Mouse (Mus musculus) brown adipose tissue, adult 24 weeks (tissue): ENCODE data around the gene Rhbdf1. TPM values are rescaled to one million over a fixed set of nuclear protein-coding genes. Genes with fewer than 3 reads are reported as not detected.

Source experiments
- H3K27ac ChIP-seq: fragments of 200-500 bp; replicated peaks from 2 replicates; pipeline ENCODE4 v1.5.1; 2012; ENCODE audit warnings: low read depth, mild to moderate bottlenecking, low read length
- H3K4me1 ChIP-seq: fragments of 200-500 bp; 2 replicates; pipeline ENCODE4 v1.6.1; 2012; ENCODE audit warnings: low read length, mixed read lengths; ENCODE audit not compliant: control insufficient read depth, insufficient read depth, insufficient read length
- H3K4me3 ChIP-seq: fragments of 200-500 bp; 2 replicates; pipeline ENCODE4 v1.5.1; 2012; ENCODE audit warnings: low read depth, mild to moderate bottlenecking, low read length, moderate library complexity; ENCODE audit not compliant: insufficient read depth
- polyA plus RNA-seq: library from polyadenylated mRNA; stranded (reverse); fragments of >200 nt; gene quantifications from 2 replicates; pipeline ENCODE4 v1.2.4, GENCODE M21; 2012; ENCODE audit not compliant: missing spikeins, insufficient read depth, insufficient read length

The Rhbdf1 gene
- polyA plus RNA-seq, result 8.9 and 11.6 TPM in 2 replicates

- Histone ChIP-seq H3K27ac (peak within 1 kb of the TSS; percentile 67), H3K4me3 (peak within 1 kb of the TSS; percentile 76), H3K4me1 (peaks cover 29% of the 10 kb centered on the region)
Measured at GRCm38 (mm10) chr11:32221951-32222409, at the start of gene Rhbdf1. Gene Rhbdf1, minus strand, starts transcription at chr11:32222300.

DNA sequence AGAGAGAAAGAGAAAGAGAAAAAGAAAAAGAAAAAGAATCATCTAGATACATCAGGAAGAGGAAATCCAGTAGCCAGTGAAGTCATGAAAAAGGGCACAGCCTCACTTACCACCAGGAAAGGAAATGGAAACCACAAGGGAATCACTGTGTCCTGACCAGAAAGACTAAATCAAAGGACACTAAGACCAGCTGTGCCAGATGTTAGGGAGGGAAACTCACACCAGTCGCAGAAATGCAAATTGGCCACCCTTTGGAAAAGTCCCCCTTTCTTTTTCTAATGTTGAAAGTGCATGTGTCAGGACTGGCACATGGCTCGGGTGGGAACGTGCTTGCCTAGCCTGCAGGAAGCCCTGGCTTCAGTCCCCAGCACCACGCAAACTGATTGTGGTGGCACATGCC lies 49.1 kb upstream of the Rhbdf1 start:
- Histone ChIP-seq H3K4me1 (no peaks in the 10 kb centered on the region), H3K4me3 (no peak overlapping the region), H3K27ac (no peak overlapping the region)

GRCm38 (mm10) chr11:32268952-32269351 lies 46.9 kb upstream of the Rhbdf1 start:
- no peaks in the 10 kb centered on the region for H3K4me1 ChIP-seq
- no peak overlapping the region for H3K4me3 ChIP-seq
- no peak overlapping the region for H3K27ac ChIP-seq

DNA sequence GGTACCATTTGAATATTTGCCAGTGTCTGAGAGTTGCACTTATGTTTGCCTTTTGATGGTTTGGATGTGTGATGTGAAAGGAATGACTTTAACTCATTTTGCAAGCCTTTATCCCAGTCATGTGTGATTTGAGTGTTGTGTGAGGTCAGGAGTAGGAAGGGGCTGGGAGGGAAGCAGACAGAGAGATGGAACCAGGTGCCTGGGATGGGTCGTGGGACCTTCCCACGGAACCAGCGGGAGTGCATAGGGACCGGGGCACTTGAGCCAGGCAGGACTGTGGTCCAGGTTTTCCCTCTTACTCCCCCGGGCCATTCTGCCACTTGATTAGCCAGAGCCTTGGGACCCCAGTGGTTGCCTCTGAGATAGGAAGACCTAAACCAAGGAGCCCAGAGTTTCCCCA lies 45.9 kb upstream of the Rhbdf1 start:
- peak overlapping the region; percentile 41; the same call in 1 of the 2 replicates for H3K4me3 ChIP-seq
- no peak overlapping the region for H3K27ac ChIP-seq
- no peaks in the 10 kb centered on the region for H3K4me1 ChIP-seq

DNA sequence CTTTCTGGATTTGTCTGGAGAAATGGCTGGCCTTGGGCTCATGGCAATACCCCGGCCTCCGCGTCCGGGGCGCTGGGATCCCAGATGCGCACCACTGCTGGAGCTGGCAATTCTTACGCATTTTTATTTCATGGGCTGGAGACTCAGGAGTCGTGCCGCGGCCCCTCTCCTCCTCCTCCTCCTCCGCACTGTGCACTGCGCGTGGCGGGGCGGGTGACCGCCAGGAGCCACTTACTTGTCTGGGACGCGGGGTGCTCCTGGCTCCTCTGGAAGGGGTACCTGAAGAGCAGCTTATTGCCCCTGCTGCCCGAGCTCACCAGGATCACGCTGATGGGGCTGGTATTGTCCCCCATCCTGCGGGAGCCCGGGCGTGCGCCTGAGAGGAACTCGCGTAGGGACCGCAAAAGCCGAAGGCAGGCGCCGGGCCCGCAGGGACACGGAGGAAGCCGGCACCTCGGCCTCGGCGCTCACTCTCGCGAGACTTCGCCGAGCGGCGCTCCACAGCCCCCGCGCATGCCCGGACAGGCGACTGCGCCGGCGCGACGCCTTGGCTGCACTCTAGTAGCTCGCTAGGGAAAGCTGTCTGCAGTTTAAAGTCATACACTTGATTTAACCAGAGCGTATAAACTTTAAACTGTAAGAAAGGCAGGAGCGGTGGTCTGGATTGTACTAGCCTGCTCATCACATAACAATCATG lies 45.2 kb upstream of the Rhbdf1 start, which contains the start of gene Nprl3:
Gene Nprl3 (minus strand): TSS at position 520 of the 697 bp plus-strand sequence.
- H3K4me3 ChIP-seq, result peak within 1 kb of the TSS; percentile 98
- no peaks in the 10 kb centered on the region for H3K4me1 ChIP-seq
- peak within 1 kb of the TSS; percentile 91 for H3K27ac ChIP-seq

DNA sequence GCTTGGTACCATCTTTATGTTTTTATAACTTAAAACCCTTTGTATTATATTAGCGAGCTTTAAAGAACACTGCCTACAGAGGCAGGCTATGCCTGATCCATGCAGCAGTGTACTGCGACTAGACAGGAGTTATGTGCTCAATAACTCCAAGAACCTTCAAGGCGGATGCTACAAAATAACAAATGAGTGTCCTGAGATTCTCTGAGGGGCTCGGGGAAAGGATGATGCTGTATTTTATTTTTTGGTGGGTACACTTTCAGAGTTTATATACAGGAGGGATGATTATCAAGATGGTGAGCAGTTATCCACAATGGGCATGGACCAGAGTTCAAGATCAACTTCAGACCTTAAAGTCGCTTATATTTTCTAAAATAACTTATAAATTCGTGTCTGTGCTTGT lies 44.7 kb upstream of the Rhbdf1 start:
- H3K27ac ChIP-seq, result peak overlapping the region; percentile 91

GRCm38 (mm10) chr11:32266194-32266593 lies 44.1 kb upstream of the Rhbdf1 start:
- Histone ChIP-seq H3K4me3 (no peak overlapping the region), H3K4me1 (no peaks in the 10 kb centered on the region), H3K27ac (no peak overlapping the region)

More for the DNA sequence above, 44.7 kb upstream of the Rhbdf1 start:
- no peaks in the 10 kb centered on the region for H3K4me1 ChIP-seq
- peak overlapping the region; percentile 98 for H3K4me3 ChIP-seq

- no peaks in the 10 kb centered on the region for H3K4me1 ChIP-seq
- H3K4me3 ChIP-seq, result no peak overlapping the region
- no peak overlapping the region for H3K27ac ChIP-seq
Measured at GRCm38 (mm10) chr11:32265117-32265738, 43.1 kb upstream of the Rhbdf1 start.

DNA sequence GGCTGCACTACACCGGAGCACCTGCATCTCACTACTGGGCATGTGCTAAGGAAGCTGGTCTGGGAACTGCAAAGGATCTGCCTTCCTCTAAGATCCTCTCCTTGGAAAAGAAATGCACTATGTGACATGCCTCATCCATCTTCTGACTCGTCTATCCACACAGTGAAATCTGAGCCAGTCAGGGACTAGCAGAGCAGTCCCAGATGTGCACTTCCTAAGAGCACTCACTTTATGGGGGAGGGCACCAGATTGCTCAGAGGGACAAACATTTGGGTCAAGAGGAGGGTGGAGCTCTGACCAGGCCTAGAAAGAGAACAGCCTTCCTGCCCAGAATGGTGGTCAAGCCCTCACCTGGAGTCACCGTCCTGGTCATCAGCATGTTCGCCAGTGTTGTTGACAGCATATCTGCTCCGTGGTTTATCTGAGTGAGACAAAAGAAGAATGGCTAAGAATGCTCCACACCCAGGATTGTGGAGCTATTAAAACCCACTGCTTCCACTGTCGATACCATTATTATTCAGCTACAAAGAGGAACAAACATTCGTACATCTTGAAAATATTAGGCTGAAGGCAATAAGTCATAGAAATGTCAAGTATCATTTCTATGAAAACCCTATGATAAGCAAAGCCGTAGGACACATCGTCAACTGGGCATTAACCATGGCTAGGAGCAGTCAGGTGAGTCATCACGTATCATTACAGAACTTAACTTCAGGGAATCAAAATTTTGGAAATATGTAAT lies 40.7 kb upstream of the Rhbdf1 start:
- Histone ChIP-seq H3K27ac (no peak overlapping the region), H3K4me1 (no peaks in the 10 kb centered on the region), H3K4me3 (no peak overlapping the region)

DNA sequence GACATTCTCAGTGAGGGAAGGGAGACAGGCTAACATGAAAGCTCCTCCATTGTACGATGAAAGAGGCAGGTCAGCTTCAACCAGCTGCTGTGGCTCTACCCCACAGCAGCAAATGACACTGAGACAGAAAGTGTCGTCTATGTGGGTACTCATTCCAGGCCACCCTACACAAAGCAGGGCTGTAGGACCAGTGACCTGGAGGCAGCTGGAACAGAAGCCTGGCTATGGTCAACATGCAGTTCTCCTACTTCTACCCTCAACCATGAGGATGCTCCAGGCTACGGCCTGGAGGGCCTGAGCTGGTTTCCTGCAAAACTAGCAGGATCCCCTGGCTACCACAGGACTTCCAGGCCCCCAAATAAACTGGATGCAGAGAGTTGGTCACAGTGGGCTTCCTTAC lies 34.5 kb upstream of the Rhbdf1 start:
- H3K27ac ChIP-seq, result no peak overlapping the region
- H3K4me1 ChIP-seq, result no peaks in the 10 kb centered on the region
- no peak overlapping the region for H3K4me3 ChIP-seq

GRCm38 (mm10) chr11:32256146-32256545 lies 34.0 kb upstream of the Rhbdf1 start:
- H3K4me3 ChIP-seq, result no peak overlapping the region
- no peaks in the 10 kb centered on the region for H3K4me1 ChIP-seq
- H3K27ac ChIP-seq, result no peak overlapping the region

DNA sequence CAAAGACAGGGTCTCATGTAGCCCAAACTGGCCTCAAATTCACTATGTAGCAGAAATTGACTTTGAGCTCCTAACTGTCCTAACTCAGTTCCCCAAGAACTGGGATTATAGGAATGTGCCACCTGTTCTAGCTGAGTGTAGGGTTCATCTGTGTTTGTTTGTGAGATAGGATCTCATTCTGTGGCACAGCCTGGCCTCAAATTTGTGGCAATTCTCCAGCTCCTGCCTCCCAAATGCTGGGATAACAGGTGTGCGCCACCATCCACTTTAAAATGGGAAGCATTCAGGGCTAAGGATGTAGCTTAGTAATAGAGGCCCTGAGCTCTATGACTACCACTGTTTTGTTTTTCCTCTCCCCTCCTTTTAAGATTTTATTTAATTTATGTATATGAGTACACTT lies 31.0 kb upstream of the Rhbdf1 start:
- Histone ChIP-seq H3K27ac (no peak overlapping the region), H3K4me1 (no peaks in the 10 kb centered on the region), H3K4me3 (no peak overlapping the region)

GRCm38 (mm10) chr11:32250880-32251763 lies 29.0 kb upstream of the Rhbdf1 start:
- no peaks in the 10 kb centered on the region for H3K4me1 ChIP-seq
- H3K4me3 ChIP-seq, result no peak overlapping the region
- H3K27ac ChIP-seq, result no peak overlapping the region

GRCm38 (mm10) chr11:32248350-32248749 lies 26.2 kb upstream of the Rhbdf1 start:
- Histone ChIP-seq H3K4me3 (no peak overlapping the region), H3K27ac (no peak overlapping the region), H3K4me1 (peaks cover 2% of the 10 kb centered on the region; the same call in 1 of the 2 replicates)
